Mouse (Mus musculus) heart, embryonic 15.5 days (tissue): ENCODE results near the gene Tnrc6b. TPM values are rescaled to one million over a fixed set of nuclear protein-coding genes. Genes with fewer than 3 reads are reported as not detected.

Experiments
- ATAC-seq: fragments of 200-750 bp; cut with Nextera tagmentation; replicated peaks from 2 replicates; pipeline ENCODE4 v1.8.0; 2017; ENCODE audit warnings: low read depth, moderate TSS enrichment; ENCODE audit not compliant: insufficient number of reproducible peaks, insufficient read depth, low FRiP score
- H3K27ac ChIP-seq: fragments of 300-500 bp; sonication (generic); 2 replicates; pipeline ENCODE4 v1.5.1; 2015; ENCODE audit warnings: mild to moderate bottlenecking, inconsistent platforms
- H3K27me3 ChIP-seq: fragments of 300-500 bp; sonication (generic); 2 replicates; pipeline ENCODE4 v1.6.1; 2015; ENCODE audit warnings: inconsistent platforms
- H3K36me3 ChIP-seq: fragments of 300-500 bp; sonication (generic); 2 replicates; pipeline ENCODE4 v1.6.1; 2015; ENCODE audit warnings: mild to moderate bottlenecking, inconsistent platforms
- H3K4me1 ChIP-seq: fragments of 300-500 bp; sonication (generic); replicated peaks from 2 replicates; pipeline ENCODE4 v1.6.1; 2015; ENCODE audit warnings: inconsistent platforms
- H3K4me2 ChIP-seq: fragments of 300-500 bp; sonication (generic); 2 replicates; pipeline ENCODE4 v1.6.1; 2015; ENCODE audit warnings: inconsistent platforms, mild to moderate bottlenecking, moderate library complexity
- H3K4me3 ChIP-seq: fragments of 300-500 bp; sonication (generic); 2 replicates; pipeline ENCODE4 v1.5.1; 2015; ENCODE audit warnings: mild to moderate bottlenecking, inconsistent platforms
- H3K9ac ChIP-seq: fragments of 300-500 bp; sonication (generic); 2 replicates; pipeline ENCODE4 v1.6.1; 2015; ENCODE audit warnings: mild to moderate bottlenecking, inconsistent platforms
- H3K9me3 ChIP-seq: fragments of 300-500 bp; sonication (generic); replicated peaks from 2 replicates; pipeline ENCODE4 v1.6.1; 2016; ENCODE audit warnings: inconsistent platforms
- WGBS: fragments of 180-500 bp; shearing (Covaris S2); methylation state at CpG from one replicate; pipeline ENCODE4 v1.1.7; 2015; ENCODE audit warnings: mixed read lengths; 5-methylcytosine and 5-hydroxymethylcytosine counted together
- polyA plus RNA-seq: library from polyadenylated mRNA; unstranded; fragments of >200 nt; fragmentation: Nextera tagmentation; extraction: Ambion mirVana; gene quantifications from 2 replicates; pipeline ENCODE4 v1.2.1, GENCODE M21; 2015

Tnrc6b gene
- polyA plus RNA-seq, 1 experiment from 2014 or later = 22.7 TPM

DNA sequence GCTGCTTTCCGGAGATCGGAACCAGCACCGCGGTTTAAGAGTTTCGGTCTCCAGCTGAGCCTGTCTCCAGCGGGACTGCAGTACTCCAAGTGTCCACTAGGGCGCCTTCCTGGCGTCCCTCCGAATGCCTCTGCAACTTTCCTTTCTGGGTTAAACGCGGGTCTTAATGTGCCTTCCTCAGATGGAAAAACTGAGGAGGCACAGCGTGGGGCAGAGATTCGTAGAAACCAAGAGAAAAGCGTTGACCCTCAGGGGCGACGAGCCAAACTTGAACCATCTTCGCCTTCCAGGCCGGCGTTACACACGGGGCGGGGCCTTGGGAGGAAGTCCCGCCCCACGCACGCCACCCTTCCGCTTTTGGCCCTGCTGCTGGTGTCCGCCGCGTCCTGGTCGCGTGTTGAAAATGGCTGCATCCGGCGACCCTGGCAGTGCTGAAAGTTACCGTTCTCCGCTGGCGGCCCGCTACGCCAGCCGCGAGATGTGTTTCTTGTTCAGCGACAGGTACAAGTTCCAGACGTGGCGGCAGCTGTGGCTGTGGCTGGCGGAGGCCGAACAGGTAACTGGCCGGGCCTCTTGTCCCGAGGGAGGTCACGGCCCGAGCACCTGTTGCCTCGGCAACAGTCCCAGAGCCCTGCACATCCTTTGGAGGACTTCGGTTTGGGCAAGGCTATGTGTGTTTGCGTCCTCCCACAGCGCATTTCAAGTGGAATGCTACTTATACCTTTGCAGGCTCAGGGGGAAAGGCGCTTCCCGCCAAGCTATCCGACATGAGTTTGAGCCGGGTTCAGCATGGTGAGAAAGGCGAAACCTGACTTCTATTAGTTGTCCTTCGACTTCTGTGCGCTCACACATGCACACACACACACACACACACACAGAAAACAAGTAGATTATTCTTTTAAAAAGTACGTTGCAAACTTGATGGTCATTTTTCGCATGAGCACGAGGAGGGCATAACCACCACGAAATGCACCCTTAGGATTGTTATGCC is 237.3 kb downstream of the Tnrc6b start, which contains the start of gene Adsl:
TSS of gene Adsl (plus strand) at position 346 of the 991 bp plus-strand sequence.
- H3K36me3 ChIP-seq = peaks cover 15% of the 10 kb centered on the region
- peak within 1 kb of the TSS; percentile 84 for H3K9ac ChIP-seq
- peak within 1 kb of the TSS; percentile 96 for H3K4me3 ChIP-seq
- H3K4me1 ChIP-seq = peaks cover 13% of the 10 kb centered on the region
- no peaks in the 10 kb centered on the region for H3K27me3 ChIP-seq
- under 1% methylated on average over 63 of the region's 63 CpGs for WGBS
- peak within 1 kb of the TSS; percentile 82 for H3K27ac ChIP-seq
- H3K9me3 ChIP-seq = no peaks in the 10 kb centered on the region
- peak within 1 kb of the TSS; percentile 85 for H3K4me2 ChIP-seq
- peak; percentile 95 for ATAC-seq

DNA sequence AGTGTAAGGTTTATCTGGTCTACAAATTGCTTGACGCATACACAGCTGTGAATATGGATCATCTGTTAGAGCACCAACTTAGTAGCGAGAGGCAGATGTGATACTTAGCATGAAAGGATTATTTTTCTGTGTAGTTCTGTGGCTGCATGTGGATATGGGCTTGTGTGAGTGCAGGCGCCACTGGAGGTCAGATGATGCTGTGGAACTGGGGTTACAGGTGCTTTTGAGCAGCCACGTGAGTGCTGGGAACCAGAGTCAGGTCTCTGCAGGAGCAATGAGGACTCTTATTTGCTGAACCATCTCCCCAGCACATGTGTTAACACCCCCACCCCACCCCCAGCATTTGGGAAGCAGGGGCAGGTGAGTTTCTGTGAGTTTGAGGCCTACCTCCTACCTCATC is 238.3 kb downstream of the Tnrc6b start:
- Histone ChIP-seq H3K27ac (no peak overlapping the region), H3K4me3 (peak overlapping the region; percentile 96), H3K4me2 (peak overlapping the region; percentile 85), H3K27me3 (no peaks in the 10 kb centered on the region), H3K9ac (peak overlapping the region; percentile 84), H3K36me3 (peaks cover 24% of the 10 kb centered on the region), H3K9me3 (no peaks in the 10 kb centered on the region), H3K4me1 (peaks cover 13% of the 10 kb centered on the region)
- ATAC-seq = no peak
- 47% methylated on average over 4 of the region's 4 CpGs for WGBS

DNA sequence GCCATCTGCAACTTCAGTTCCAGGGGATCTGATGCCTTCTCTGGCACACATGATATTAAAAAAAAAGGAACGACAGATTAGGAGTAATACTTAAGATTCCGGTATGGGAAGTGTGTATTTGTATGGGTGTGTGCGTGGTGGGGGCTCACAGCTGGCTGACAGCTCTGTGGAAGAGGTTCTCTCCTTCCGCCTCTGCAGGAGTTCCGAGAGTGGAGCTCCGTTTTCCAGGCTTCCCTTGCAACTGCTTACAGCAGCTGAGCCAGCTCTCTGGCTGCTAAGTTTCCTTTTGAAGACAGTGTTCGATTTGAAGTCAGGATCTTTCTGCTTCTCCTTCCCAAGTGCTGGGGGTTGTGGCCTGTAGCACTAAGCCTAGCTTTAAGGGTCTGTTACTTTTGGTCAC is 238.9 kb downstream of the Tnrc6b start:
- Histone ChIP-seq H3K36me3 (peaks cover 30% of the 10 kb centered on the region), H3K4me2 (peak overlapping the region; percentile 85; the same call in 1 of the 2 replicates), H3K4me3 (peak overlapping the region; percentile 96), H3K4me1 (peaks cover 13% of the 10 kb centered on the region), H3K9me3 (no peaks in the 10 kb centered on the region), H3K27me3 (no peaks in the 10 kb centered on the region), H3K9ac (0 out of 2 replicates have a peak overlapping the region, but pooled peaks have one; percentile 84), H3K27ac (no peak overlapping the region)
- 84% methylated on average over 7 of the region's 7 CpGs for WGBS
- no peak for ATAC-seq

DNA sequence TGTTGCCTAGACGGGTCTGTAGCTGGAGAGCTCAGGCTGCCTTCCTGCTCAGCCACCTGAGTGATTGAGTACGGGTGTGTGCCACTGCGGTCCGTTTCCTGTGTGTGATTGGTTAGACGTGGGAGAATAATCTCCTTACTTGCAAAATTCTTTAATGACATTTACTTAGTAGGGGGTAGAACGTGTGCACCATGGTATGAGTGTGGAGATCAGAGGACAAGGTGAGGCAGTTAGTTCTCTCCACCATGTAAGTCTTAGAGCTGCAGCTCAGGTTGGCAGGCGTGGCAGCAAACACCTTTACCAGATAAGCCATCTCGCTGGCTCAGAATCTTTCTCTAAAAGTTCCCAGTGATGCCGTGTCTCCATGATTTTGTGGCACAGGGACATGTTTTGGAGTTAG is 242.9 kb downstream of the Tnrc6b start:
- no peaks in the 10 kb centered on the region for H3K27me3 ChIP-seq
- H3K4me1 ChIP-seq = peaks cover 12% of the 10 kb centered on the region
- H3K9ac ChIP-seq = no peak overlapping the region
- H3K36me3 ChIP-seq = peaks cover 54% of the 10 kb centered on the region
- no peak for ATAC-seq
- no peak overlapping the region for H3K4me3 ChIP-seq
- H3K9me3 ChIP-seq = no peaks in the 10 kb centered on the region
- 88% methylated on average over 9 of the region's 9 CpGs for WGBS
- H3K4me2 ChIP-seq = no peak overlapping the region
- no peak overlapping the region for H3K27ac ChIP-seq

DNA sequence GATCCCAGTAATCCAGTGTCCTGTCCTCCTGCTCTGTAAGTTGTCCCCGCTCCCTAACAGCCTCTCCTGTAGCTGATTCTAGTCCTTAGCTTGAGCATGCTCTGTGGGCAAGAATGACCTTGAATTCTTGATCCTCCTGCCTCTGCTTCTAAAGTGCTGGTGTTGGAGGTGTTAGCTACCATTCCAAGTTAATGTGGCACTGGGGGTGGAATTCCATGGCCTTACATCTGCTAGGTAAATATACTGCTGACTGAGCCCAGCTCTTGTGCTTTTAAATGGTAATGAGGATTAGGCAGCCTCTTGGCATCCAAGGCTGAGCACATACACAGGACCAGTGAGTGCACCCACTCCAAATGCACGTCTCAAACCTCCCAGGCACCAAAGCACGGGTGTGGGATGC is 243.7 kb downstream of the Tnrc6b start:
- H3K27me3 ChIP-seq = no peaks in the 10 kb centered on the region
- H3K4me2 ChIP-seq = no peak overlapping the region
- H3K9ac ChIP-seq = no peak overlapping the region
- no peak overlapping the region for H3K4me3 ChIP-seq
- H3K36me3 ChIP-seq = peaks cover 59% of the 10 kb centered on the region
- no peak for ATAC-seq
- H3K9me3 ChIP-seq = no peaks in the 10 kb centered on the region
- H3K27ac ChIP-seq = no peak overlapping the region
- 80% methylated on average over 3 of the region's 3 CpGs for WGBS
- H3K4me1 ChIP-seq = peaks cover 4% of the 10 kb centered on the region

DNA sequence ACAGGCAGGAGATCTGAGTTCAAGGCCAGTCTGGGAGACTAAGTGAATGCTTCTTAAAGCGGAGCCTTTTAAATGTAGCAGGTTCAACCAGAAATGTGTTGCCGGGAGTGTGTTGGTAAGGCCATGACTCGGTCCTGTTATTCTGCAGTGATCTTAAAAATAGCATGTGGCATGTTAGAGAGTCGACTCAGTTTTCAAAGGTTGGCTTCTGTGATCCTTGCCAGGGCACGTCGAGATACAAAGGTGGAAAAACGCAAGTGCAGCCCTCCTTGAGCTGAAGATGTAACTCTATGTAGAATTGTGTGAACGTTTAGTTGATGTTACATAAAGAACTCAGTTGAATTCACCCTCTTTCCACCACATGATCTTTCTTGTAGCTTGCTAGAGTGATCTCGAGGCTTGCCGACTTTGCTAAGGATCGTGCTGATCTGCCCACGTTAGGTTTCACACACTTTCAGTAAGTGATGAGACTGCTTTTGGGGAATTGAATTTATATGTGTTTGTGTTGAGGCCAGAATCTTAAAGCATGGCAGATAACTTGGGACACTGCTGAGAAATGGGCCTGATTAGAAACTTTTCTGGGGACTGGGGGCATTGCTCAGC is 244.8 kb downstream of the Tnrc6b start:
- 87% methylated on average over 12 of the region's 12 CpGs for WGBS
- H3K27me3 ChIP-seq = no peaks in the 10 kb centered on the region
- H3K4me3 ChIP-seq = no peak overlapping the region
- peaks cover 69% of the 10 kb centered on the region for H3K36me3 ChIP-seq
- ATAC-seq = no peak
- no peak overlapping the region for H3K9ac ChIP-seq
- H3K27ac ChIP-seq = no peak overlapping the region
- no peak overlapping the region for H3K4me2 ChIP-seq
- no peaks in the 10 kb centered on the region for H3K9me3 ChIP-seq
- no peaks in the 10 kb centered on the region for H3K4me1 ChIP-seq

DNA sequence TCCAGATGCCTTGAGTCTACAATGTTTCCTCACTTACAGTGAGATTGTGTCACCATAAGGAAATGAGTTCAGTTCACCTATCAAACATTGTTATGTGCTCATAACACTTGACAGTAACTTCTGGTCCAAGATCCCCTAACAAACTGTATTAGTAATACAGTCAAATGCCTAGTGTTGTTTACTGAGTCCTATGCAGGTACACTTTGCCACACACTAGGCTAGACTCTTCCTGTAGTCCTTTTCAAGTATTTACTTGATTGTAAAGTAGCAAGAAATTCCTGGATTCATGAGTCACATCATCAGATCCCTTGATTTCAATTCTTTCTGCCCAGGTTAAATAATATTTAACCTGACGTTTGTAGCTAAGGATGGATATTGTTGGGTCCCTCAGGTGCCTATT is 258.3 kb downstream of the Tnrc6b start:
- H3K36me3 ChIP-seq = peaks cover 57% of the 10 kb centered on the region

DNA sequence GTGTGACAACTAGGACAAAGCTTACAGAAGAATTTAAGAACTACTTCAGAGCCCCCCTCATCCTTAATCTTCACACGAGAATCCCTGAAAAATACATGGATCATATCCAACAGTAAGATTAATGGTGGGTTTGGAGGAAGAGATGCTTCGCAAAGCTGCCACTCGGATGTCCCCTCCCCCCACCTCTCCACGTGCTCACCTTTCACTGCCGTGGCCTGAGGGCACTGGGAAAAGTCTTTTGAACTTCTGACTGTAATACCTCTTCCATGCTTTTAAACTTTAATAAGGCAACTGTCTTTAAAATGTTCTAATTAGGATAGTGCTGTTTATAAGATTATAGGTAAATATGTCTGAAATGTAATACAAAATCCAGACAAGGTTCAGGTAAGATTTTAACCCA is 263.2 kb downstream of the Tnrc6b start:
- peaks cover 3% of the 10 kb centered on the region; the same call in 1 of the 2 replicates for H3K4me1 ChIP-seq
- no peaks in the 10 kb centered on the region for H3K27me3 ChIP-seq
- H3K9me3 ChIP-seq = no peaks in the 10 kb centered on the region
- peaks cover 14% of the 10 kb centered on the region for H3K36me3 ChIP-seq
- H3K4me2 ChIP-seq = no peak overlapping the region
- 53% methylated on average over 5 of the region's 5 CpGs for WGBS
- no peak overlapping the region for H3K27ac ChIP-seq
- H3K4me3 ChIP-seq = no peak overlapping the region
- ATAC-seq = no peak
- H3K9ac ChIP-seq = no peak overlapping the region

More for the DNA sequence above, 258.3 kb downstream of the Tnrc6b start:
- Histone ChIP-seq H3K4me2 (no peak overlapping the region), H3K4me3 (no peak overlapping the region), H3K27ac (no peak overlapping the region), H3K9ac (no peak overlapping the region), H3K4me1 (no peaks in the 10 kb centered on the region), H3K27me3 (no peaks in the 10 kb centered on the region), H3K9me3 (no peaks in the 10 kb centered on the region)
- 71% methylated on average over 1 of the region's 1 CpGs for WGBS
- no peak for ATAC-seq

DNA sequence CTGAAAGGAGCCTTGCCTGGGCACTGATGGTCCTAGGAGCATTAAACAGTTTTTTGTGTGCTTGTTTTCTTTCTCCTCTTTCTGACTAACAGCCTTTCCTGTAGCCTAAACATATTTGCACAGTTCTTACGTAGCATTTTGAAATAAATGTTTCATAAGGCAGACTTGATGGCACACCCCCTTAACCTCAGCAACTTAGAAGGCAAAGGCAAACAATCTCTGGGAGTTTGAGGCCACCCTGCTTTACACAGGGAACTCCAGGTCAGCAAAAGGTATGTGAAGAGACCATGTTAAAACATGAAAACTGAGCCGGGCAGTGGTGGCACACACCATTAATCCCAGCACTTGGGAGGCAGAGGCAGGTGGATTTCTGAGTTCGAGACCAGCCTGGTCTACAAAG is 264.6 kb downstream of the Tnrc6b start:
- WGBS = 78% methylated on average over 3 of the region's 3 CpGs
- no peak overlapping the region for H3K4me2 ChIP-seq
- H3K27ac ChIP-seq = no peak overlapping the region
- ATAC-seq = no peak
- H3K4me1 ChIP-seq = peaks cover 3% of the 10 kb centered on the region; the same call in 1 of the 2 replicates
- no peaks in the 10 kb centered on the region for H3K27me3 ChIP-seq
- H3K4me3 ChIP-seq = no peak overlapping the region
- no peak overlapping the region for H3K9ac ChIP-seq
- H3K36me3 ChIP-seq = peaks cover under 1% of the 10 kb centered on the region; the same call in 1 of the 2 replicates
- no peaks in the 10 kb centered on the region for H3K9me3 ChIP-seq

DNA sequence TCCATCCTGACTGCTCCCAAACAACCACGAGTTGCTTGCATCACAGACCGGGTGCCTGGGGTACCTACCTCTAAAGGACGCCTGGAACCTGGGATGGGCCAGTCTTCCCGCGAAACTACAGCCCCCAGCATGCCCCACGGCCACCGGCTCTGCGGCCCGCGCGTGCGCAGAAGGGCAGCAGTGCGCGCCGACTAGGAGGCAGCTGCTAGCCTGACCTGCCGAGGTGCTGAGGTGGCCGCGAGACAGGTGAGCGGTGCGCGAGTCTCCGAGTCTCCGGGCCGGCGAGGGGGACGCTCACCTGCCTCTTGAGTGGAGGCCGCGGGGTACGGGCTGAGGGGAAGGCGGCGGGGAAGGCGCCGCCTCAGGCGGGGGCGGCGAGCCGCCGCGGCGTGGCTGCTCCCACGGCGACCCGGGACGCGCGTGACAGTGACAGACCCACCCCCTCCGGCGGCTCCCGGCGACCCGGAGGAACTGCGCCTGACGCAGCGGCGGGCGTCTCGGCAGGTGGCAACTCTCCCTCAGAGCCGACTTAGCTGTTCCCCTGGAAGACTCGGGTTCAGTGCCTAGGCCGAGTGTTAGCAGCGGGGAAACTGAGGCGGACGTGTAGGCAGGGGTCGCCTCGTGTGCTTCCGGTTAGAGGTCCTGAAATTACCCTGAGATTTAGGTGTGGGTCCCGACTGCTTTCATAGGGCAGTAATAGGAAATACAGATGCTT is 266.7 kb downstream of the Tnrc6b start, which contains the start of gene Sgsm3:
TSS of gene Sgsm3 (plus strand) at position 146 of the 715 bp plus-strand sequence.
- Histone ChIP-seq H3K9ac (peak within 1 kb of the TSS; percentile 83), H3K4me3 (peak within 1 kb of the TSS; percentile 96)
- peak; percentile 91 for ATAC-seq

DNA sequence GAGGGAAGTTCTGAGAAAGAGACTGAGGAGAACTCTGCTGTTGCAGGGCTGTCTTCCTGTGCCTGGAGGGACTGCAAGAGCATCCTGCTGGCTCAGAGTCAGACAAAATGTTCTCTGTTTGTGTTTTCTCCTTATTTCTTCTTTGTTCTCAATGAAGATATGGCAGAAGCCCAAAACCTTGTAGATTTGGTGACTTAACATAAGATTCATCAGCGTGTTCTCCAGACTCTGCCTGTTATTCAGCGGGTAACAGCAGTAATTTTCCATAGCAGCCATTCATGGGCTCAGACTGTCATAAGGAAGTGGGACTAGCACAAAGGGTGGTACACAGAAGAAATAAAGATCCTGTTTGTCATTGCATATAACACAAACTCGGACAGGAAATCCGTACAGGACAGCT is 268.5 kb downstream of the Tnrc6b start:
- ATAC-seq = no peak
- Histone ChIP-seq H3K9ac (no peak overlapping the region), H3K4me1 (peaks cover 3% of the 10 kb centered on the region; the same call in 1 of the 2 replicates), H3K36me3 (no peaks in the 10 kb centered on the region), H3K4me2 (no peak overlapping the region), H3K27ac (peak overlapping the region; percentile 22; the same call in 1 of the 2 replicates), H3K9me3 (no peaks in the 10 kb centered on the region), H3K4me3 (no peak overlapping the region), H3K27me3 (no peaks in the 10 kb centered on the region)
- 54% methylated on average over 4 of the region's 4 CpGs for WGBS

More for the DNA sequence above, 266.7 kb downstream of the Tnrc6b start, which contains the start of gene Sgsm3:
- Histone ChIP-seq H3K4me2 (peak within 1 kb of the TSS; percentile 89), H3K4me1 (peaks cover 3% of the 10 kb centered on the region; the same call in 1 of the 2 replicates), H3K27ac (no peak within 1 kb of the TSS), H3K36me3 (no peaks in the 10 kb centered on the region), H3K9me3 (no peaks in the 10 kb centered on the region), H3K27me3 (no peaks in the 10 kb centered on the region)
- under 1% methylated on average over 67 of the region's 67 CpGs for WGBS
